Mouse (Mus musculus) lung, embryonic 16.5 days (tissue): Measurements from ENCODE around the gene Cwc22. TPM values are rescaled to one million over a fixed set of nuclear protein-coding genes. Genes with fewer than 3 reads are reported as not detected.

Experiments used
- ATAC-seq: fragments of 200-750 bp; cut with Nextera tagmentation; 2 replicates; pipeline ENCODE4 v1.8.0; 2017; ENCODE audit warnings: low read depth, mild to moderate bottlenecking, moderate library complexity
- H3K27ac ChIP-seq: fragments of 300-500 bp; sonication (generic); 2 replicates; pipeline ENCODE4 v1.5.1; 2014; ENCODE audit warnings: mild to moderate bottlenecking, control low read depth, low read length
- H3K27me3 ChIP-seq: fragments of 300-500 bp; sonication (generic); 2 replicates; pipeline ENCODE4 v1.6.1; 2014; ENCODE audit warnings: low read depth, low read length, mixed read lengths; ENCODE audit not compliant: control insufficient read depth, insufficient read depth
- H3K36me3 ChIP-seq: fragments of 300-500 bp; sonication (generic); 2 replicates; pipeline ENCODE4 v1.6.1; 2014; ENCODE audit warnings: low read length; ENCODE audit not compliant: control insufficient read depth, insufficient read depth
- H3K4me1 ChIP-seq: fragments of 300-500 bp; sonication (generic); replicated peaks from 2 replicates; pipeline ENCODE4 v1.6.1; 2014; ENCODE audit warnings: low read length, mixed read lengths; ENCODE audit not compliant: control insufficient read depth, insufficient read depth
- H3K4me2 ChIP-seq: fragments of 300-500 bp; sonication (generic); 2 replicates; pipeline ENCODE4 v1.6.1; 2014; ENCODE audit warnings: low read depth, low read length, control low read depth
- H3K4me3 ChIP-seq: fragments of 300-500 bp; sonication (generic); 2 replicates; pipeline ENCODE4 v1.5.1; 2014; ENCODE audit warnings: mild to moderate bottlenecking, low read length, control low read depth
- H3K9ac ChIP-seq: fragments of 300-500 bp; sonication (generic); 2 replicates; pipeline ENCODE4 v1.6.1; 2014; ENCODE audit warnings: low read length, control low read depth
- H3K9me3 ChIP-seq: fragments of 300-500 bp; sonication (generic); 2 replicates; pipeline ENCODE4 v1.6.1; 2016; ENCODE audit warnings: low read length; ENCODE audit not compliant: control insufficient read depth
- WGBS: fragments of 180-500 bp; shearing (Covaris S2); extraction: QIAGEN DNeasy Blood & Tissue Kit; methylation state at CpG from one replicate; pipeline ENCODE4 v1.1.7; 2014; 5-methylcytosine and 5-hydroxymethylcytosine counted together
- polyA plus RNA-seq: library from polyadenylated mRNA; unstranded; fragments of >200 nt; fragmentation: Nextera tagmentation; extraction: Ambion mirVana; gene quantifications from 2 replicates; pipeline ENCODE4 v1.2.1, GENCODE M21; 2015

The Cwc22 gene
- polyA plus RNA-seq, 1 experiment from 2014 or later, result 27.6 TPM

- Histone ChIP-seq H3K4me2 (no peak overlapping the region), H3K27me3 (no peaks in the 10 kb centered on the region), H3K9ac (no peak overlapping the region), H3K36me3 (no peaks in the 10 kb centered on the region), H3K4me3 (no peak overlapping the region), H3K4me1 (no peaks in the 10 kb centered on the region), H3K27ac (no peak overlapping the region), H3K9me3 (peaks cover 4% of the 10 kb centered on the region)
- no peak for ATAC-seq
- WGBS, result 83% methylated on average over 4 of the region's 4 CpGs
These were observed 35.7 kb upstream of the Cwc22 start for GRCm38 (mm10) chr2:77981826-77982225.

- no peak overlapping the region for H3K4me3 ChIP-seq
- no peaks in the 10 kb centered on the region for H3K4me1 ChIP-seq
- H3K27ac ChIP-seq, result no peak overlapping the region
- peaks cover 4% of the 10 kb centered on the region for H3K9me3 ChIP-seq
- H3K27me3 ChIP-seq, result no peaks in the 10 kb centered on the region
- ATAC-seq, result no peak
- WGBS, result 85% methylated on average over 5 of the region's 5 CpGs
- H3K9ac ChIP-seq, result no peak overlapping the region
- no peak overlapping the region for H3K4me2 ChIP-seq
- no peaks in the 10 kb centered on the region for H3K36me3 ChIP-seq
These were observed 34.5 kb upstream of the Cwc22 start for GRCm38 (mm10) chr2:77980696-77981095.

- no peak overlapping the region for H3K4me2 ChIP-seq
- ATAC-seq, result no peak
- H3K9ac ChIP-seq, result no peak overlapping the region
- 86% methylated on average over 2 of the region's 2 CpGs for WGBS
- H3K27me3 ChIP-seq, result no peaks in the 10 kb centered on the region
- H3K9me3 ChIP-seq, result peaks cover 4% of the 10 kb centered on the region
- no peak overlapping the region for H3K27ac ChIP-seq
- H3K4me3 ChIP-seq, result no peak overlapping the region
- no peaks in the 10 kb centered on the region for H3K4me1 ChIP-seq
- H3K36me3 ChIP-seq, result no peaks in the 10 kb centered on the region
These were observed 33.3 kb upstream of the Cwc22 start for GRCm38 (mm10) chr2:77979519-77979918.

DNA sequence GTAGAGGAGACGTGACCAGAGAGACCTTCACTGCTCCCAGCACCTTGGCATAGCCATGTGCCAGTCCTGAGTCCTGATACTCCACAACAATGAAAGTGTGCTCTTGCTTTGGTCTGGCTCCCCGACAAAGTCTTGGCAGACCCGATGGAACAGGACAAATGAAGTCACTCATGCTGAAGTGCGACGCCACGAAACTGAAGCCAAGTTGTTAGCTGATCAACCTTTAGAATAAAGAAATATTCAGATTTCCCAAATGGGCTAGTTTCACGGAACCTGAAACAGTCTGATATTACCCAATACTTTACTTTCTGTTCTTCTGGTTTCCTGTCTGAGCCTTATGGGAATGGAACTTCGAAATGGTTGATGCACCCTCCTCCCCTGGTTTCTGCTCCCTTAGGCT lies 32.9 kb upstream of the Cwc22 start:
- no peak overlapping the region for H3K4me3 ChIP-seq
- no peak overlapping the region for H3K4me2 ChIP-seq
- H3K9me3 ChIP-seq, result peaks cover 4% of the 10 kb centered on the region
- no peaks in the 10 kb centered on the region for H3K27me3 ChIP-seq
- H3K4me1 ChIP-seq, result no peaks in the 10 kb centered on the region
- 89% methylated on average over 8 of the region's 8 CpGs for WGBS
- H3K36me3 ChIP-seq, result no peaks in the 10 kb centered on the region
- H3K27ac ChIP-seq, result no peak overlapping the region
- no peak overlapping the region for H3K9ac ChIP-seq
- no peak for ATAC-seq

GRCm38 (mm10) chr2:77978256-77978655 lies 32.1 kb upstream of the Cwc22 start:
- no peak overlapping the region for H3K27ac ChIP-seq
- WGBS, result 84% methylated on average over 3 of the region's 3 CpGs
- no peaks in the 10 kb centered on the region for H3K27me3 ChIP-seq
- no peak for ATAC-seq
- H3K4me2 ChIP-seq, result no peak overlapping the region
- no peaks in the 10 kb centered on the region for H3K4me1 ChIP-seq
- H3K36me3 ChIP-seq, result no peaks in the 10 kb centered on the region
- H3K4me3 ChIP-seq, result no peak overlapping the region
- peaks cover 4% of the 10 kb centered on the region for H3K9me3 ChIP-seq
- no peak overlapping the region for H3K9ac ChIP-seq

DNA sequence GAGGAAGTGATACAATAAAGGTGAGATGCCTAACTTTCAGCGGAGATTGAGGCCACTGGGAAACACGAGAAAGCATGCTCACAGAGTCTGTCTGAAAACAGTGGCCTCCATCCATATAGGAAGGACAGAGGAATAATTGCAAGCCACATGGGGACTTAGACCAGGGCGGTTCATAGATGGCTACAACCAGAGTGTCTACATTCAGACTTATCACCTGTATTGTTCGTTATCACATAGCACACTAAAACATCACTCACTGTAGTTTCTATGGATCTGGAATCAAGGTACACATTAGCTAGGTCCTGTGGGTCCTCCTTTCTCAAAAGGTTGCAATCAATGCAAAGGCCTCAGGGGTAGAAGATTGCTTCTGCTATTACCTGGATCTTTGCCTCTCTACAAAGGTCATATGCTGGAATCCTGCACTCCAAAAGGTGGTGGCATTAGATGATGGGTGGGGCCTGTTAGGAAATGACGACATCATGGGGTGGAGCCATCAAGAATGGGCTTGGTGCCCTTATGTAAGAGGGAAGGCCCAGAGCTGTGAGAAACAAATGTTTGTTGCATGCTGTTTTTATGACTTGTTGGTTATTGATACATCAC lies 30.2 kb upstream of the Cwc22 start:
- H3K4me3 ChIP-seq, result no peak overlapping the region
- 88% methylated on average over 5 of the region's 5 CpGs for WGBS
- H3K4me2 ChIP-seq, result no peak overlapping the region
- H3K27ac ChIP-seq, result no peak overlapping the region
- no peaks in the 10 kb centered on the region for H3K27me3 ChIP-seq
- H3K9ac ChIP-seq, result no peak overlapping the region
- H3K9me3 ChIP-seq, result peaks cover 4% of the 10 kb centered on the region
- ATAC-seq, result no peak
- no peaks in the 10 kb centered on the region for H3K4me1 ChIP-seq
- H3K36me3 ChIP-seq, result no peaks in the 10 kb centered on the region

DNA sequence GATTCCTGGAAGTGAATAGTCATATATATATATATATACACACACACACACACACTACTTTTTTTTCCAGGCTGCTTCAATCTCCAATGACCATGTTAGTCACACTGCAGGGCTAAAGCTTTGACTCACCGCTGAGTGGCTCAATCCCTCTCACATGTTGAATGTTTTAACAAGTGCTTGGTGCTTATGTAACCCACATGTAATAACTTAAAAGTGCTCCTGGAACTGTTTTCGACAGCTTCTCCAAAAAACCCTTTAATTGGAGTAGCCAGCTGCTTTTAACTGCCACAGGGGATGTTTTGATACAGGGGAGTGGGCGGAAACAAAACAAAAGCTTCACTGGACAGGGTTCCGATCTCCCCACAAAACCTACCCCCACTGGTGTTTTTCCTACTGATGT lies 29.4 kb upstream of the Cwc22 start:
- Histone ChIP-seq H3K4me1 (no peaks in the 10 kb centered on the region), H3K36me3 (no peaks in the 10 kb centered on the region), H3K4me3 (no peak overlapping the region), H3K27ac (no peak overlapping the region), H3K27me3 (no peaks in the 10 kb centered on the region), H3K9ac (no peak overlapping the region), H3K9me3 (peaks cover 4% of the 10 kb centered on the region), H3K4me2 (no peak overlapping the region)
- 71% methylated on average over 4 of the region's 4 CpGs for WGBS
- no peak for ATAC-seq

GRCm38 (mm10) chr2:77974986-77975385 lies 28.8 kb upstream of the Cwc22 start:
- ATAC-seq, result no peak
- H3K27ac ChIP-seq, result no peak overlapping the region
- H3K4me1 ChIP-seq, result no peaks in the 10 kb centered on the region
- peaks cover 4% of the 10 kb centered on the region for H3K9me3 ChIP-seq
- no peak overlapping the region for H3K4me3 ChIP-seq
- H3K27me3 ChIP-seq, result no peaks in the 10 kb centered on the region
- H3K9ac ChIP-seq, result no peak overlapping the region
- H3K4me2 ChIP-seq, result no peak overlapping the region
- 62% methylated on average over 1 of the region's 1 CpGs for WGBS
- no peaks in the 10 kb centered on the region for H3K36me3 ChIP-seq

- Histone ChIP-seq H3K4me2 (no peak overlapping the region), H3K27ac (no peak overlapping the region), H3K27me3 (no peaks in the 10 kb centered on the region), H3K9ac (no peak overlapping the region), H3K4me3 (no peak overlapping the region), H3K9me3 (peaks cover 4% of the 10 kb centered on the region), H3K4me1 (no peaks in the 10 kb centered on the region), H3K36me3 (no peaks in the 10 kb centered on the region)
- no peak for ATAC-seq
- WGBS, result 62% methylated on average over 2 of the region's 2 CpGs
These were observed 28.2 kb upstream of the Cwc22 start for GRCm38 (mm10) chr2:77974366-77974765.

- 68% methylated on average over 2 of the region's 2 CpGs for WGBS
These were observed 27.1 kb upstream of the Cwc22 start for GRCm38 (mm10) chr2:77973296-77973695.

More at GRCm38 (mm10) chr2:77973296-77973695, 27.1 kb upstream of the Cwc22 start:
- Histone ChIP-seq H3K4me2 (no peak overlapping the region), H3K36me3 (no peaks in the 10 kb centered on the region), H3K9ac (no peak overlapping the region), H3K27ac (no peak overlapping the region), H3K27me3 (no peaks in the 10 kb centered on the region), H3K4me1 (no peaks in the 10 kb centered on the region), H3K4me3 (no peak overlapping the region), H3K9me3 (peaks cover 4% of the 10 kb centered on the region)
- no peak for ATAC-seq
